Mouse (Mus musculus): ENCODE results near the gene Hnrnph2. TPM values are rescaled to one million over a fixed set of nuclear protein-coding genes. Genes with fewer than 3 reads are reported as not detected.
A peak's percentile ranks its signal among the peaks of the same experiment; 100 is the strongest.

The Hnrnph2 gene
- total and polyA plus RNA-seq, 3 experiments: 21.1 to 195 (median 73.1) TPM

DNA sequence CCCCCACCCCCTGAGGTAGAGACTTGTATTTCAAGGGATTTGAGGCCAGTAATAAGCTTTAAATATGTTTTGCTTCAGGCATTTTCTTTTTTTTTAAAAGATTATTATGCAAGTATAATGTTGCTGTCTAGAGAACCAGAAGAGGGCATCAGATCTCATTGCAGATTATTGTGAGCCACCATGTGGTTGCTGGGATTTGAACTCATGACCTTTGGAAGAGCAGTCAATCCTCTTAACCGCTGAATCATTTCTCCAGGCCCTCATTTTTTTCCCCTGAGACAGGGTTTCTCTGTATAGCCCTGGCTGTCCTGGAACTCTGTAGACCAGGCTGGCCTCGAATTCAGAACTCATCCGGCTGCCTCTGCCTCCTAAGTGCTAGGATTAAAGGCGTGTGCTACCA, 12.7 kb upstream of the Hnrnph2 start:
- Histone ChIP-seq H3K4me3 (ENCODE audit: low read depth, low read length) (peak overlapping the region; percentile 16; the same call in 1 of the 2 replicates), H3K4me1 (ENCODE audit: insufficient read depth, low read depth, low read length) (peaks cover 24% of the 10 kb centered on the region), H3K36me3 (replicated peaks) (peaks cover 32% of the 10 kb centered on the region), H3K27me3 (ENCODE audit: insufficient read depth, low read length) (no peaks in the 10 kb centered on the region), H3K9me3 (replicated peaks) (no peaks in the 10 kb centered on the region)
- no peak for DNase-seq (ENCODE audit: low spot score)
- TF ChIP-seq POLR2AphosphoS5 (IDR thresholded peaks at IDR 0.05; ENCODE audit: insufficient replicate concordance, low read depth, low read length) (no peak), GATA1 (IDR thresholded peaks at IDR 0.05; ENCODE audit: borderline replicate concordance, low read length) (no peak), GATA2 (IDR thresholded peaks at IDR 0.05; ENCODE audit: borderline replicate concordance, low read depth, low read length) (no peak), TAL1 (conservative IDR thresholded peaks at IDR 0.05; ENCODE audit: low read depth, low read length) (no peak), CTCF (IDR thresholded peaks at IDR 0.05; ENCODE audit: low read depth, low read length) (no peak)
- ATAC-seq (ENCODE audit: extremely low read depth, insufficient number of reproducible peaks, low FRiP score, poor library complexity, severe bottlenecking): no peak

DNA sequence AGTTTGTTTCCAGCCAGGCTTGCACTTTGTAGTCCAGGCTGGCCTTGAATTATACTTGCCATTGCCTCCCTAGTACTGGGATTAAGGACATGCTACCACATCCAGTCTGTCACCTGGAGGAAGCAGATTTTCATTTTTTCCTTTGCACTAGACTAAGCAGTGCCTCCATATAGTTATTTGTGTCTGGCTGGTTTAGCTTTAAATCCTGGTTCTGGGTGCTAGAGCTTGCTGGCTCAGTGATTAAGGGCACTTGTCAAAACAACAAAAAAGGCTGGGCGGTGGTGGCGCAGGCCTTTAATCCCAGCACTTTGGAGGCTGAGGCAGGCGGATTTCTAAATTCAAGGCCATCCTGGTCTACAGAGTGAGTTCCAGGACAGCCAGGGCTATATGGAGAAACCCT, 12.0 kb upstream of the Hnrnph2 start:
- DNase-seq (ENCODE audit: low spot score): no peak
- Histone ChIP-seq H3K4me1 (ENCODE audit: insufficient read depth, low read depth, low read length) (peaks cover 17% of the 10 kb centered on the region), H3K36me3 (replicated peaks) (peaks cover 35% of the 10 kb centered on the region), H3K9me3 (replicated peaks) (no peaks in the 10 kb centered on the region), H3K4me3 (ENCODE audit: low read depth, low read length) (no peak overlapping the region), H3K27me3 (ENCODE audit: insufficient read depth, low read length) (no peaks in the 10 kb centered on the region)
- ATAC-seq (ENCODE audit: extremely low read depth, insufficient number of reproducible peaks, low FRiP score, poor library complexity, severe bottlenecking): no peak
- TF ChIP-seq GATA1 (IDR thresholded peaks at IDR 0.05; ENCODE audit: borderline replicate concordance, low read length): no peak
- TF ChIP-seq GATA2 (IDR thresholded peaks at IDR 0.05; ENCODE audit: borderline replicate concordance, low read depth, low read length): no peak

DNA sequence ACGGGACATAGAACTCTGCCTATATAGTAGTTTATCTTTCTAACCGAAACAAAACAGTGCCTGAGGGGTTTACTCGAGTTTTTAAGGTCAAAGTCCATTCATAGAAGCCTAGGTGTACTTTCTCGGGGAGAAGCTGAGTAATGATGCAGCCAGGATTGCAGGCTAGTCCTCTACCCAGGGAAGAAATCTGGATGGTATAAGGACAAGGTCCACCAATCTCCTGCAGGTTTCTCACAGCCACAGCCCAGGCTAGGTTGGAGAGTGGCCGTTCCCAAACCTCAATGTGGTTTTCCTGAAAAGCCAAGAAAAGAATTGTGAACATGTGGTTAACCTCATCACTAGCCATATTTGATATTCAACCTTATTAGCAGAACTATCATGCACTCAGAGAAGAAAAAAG, 11.1 kb upstream of the Hnrnph2 start:
- no peak for TF ChIP-seq GATA1 (IDR thresholded peaks at IDR 0.05; ENCODE audit: borderline replicate concordance, low read length)
- no peak for TF ChIP-seq CTCF (IDR thresholded peaks at IDR 0.05; ENCODE audit: low read depth, low read length)
- TF ChIP-seq TAL1 (conservative IDR thresholded peaks at IDR 0.05; ENCODE audit: low read depth, low read length): no peak
- TF ChIP-seq POLR2AphosphoS5 (IDR thresholded peaks at IDR 0.05; ENCODE audit: insufficient replicate concordance, low read depth, low read length): no peak; the same call in 1 of the 2 replicates
- TF ChIP-seq GATA2 (IDR thresholded peaks at IDR 0.05; ENCODE audit: borderline replicate concordance, low read depth, low read length): no peak
- peaks cover 9% of the 10 kb centered on the region; the same call in 1 of the 2 replicates for H3K4me1 ChIP-seq (ENCODE audit: insufficient read depth, low read depth, low read length)
- DNase-seq (ENCODE audit: low spot score): no peak
- H3K27me3 ChIP-seq (ENCODE audit: insufficient read depth, low read length): no peaks in the 10 kb centered on the region
- no peak overlapping the region for H3K4me3 ChIP-seq (ENCODE audit: low read depth, low read length)
- ATAC-seq (ENCODE audit: extremely low read depth, insufficient number of reproducible peaks, low FRiP score, poor library complexity, severe bottlenecking): no peak
- H3K9me3 ChIP-seq (replicated peaks): no peaks in the 10 kb centered on the region
- peaks cover 35% of the 10 kb centered on the region for H3K36me3 ChIP-seq (replicated peaks)

DNA sequence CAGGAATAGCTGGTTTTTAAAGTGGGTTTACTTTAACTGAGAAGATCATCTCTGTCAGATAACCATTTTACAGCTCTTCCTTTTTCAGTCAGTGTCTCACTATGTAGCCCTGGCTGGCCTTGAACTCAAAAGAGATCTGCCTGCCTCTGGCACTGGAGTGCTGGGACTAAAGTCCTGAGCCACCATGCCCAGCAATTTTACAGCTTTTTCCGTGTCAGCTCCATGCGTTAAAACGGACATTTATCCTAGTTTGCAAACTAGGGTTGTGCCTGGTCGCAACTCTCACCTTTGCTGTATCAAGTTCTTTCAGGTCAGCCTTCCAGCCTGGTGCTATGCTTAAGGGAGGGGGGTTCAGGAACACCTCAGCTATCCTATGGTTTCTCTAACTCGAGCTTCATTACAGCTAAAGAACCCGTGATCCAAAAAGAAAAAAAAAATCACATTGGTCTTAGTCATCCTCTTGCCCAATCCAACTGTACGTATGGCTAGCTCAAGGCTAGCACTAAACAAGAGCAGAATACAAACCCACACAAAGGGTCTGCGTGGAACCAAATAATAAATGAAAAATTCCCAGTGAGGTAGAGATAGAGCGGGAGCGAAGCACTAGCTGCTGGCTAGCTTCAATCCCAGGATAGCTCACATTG, 935 bp upstream of the Hnrnph2 start:
- TF ChIP-seq TAL1 (conservative IDR thresholded peaks at IDR 0.05; ENCODE audit: low read depth, low read length) (no peak), POLR2AphosphoS5 (IDR thresholded peaks at IDR 0.05; ENCODE audit: insufficient replicate concordance, low read depth, low read length) (no peak), GATA2 (IDR thresholded peaks at IDR 0.05; ENCODE audit: borderline replicate concordance, low read depth, low read length) (no peak), GATA1 (IDR thresholded peaks at IDR 0.05; ENCODE audit: borderline replicate concordance, low read length) (no peak), CTCF (IDR thresholded peaks at IDR 0.05; ENCODE audit: low read depth, low read length) (no peak)
- no peak for ATAC-seq (ENCODE audit: extremely low read depth, insufficient number of reproducible peaks, low FRiP score, poor library complexity, severe bottlenecking)
- Histone ChIP-seq H3K27me3 (ENCODE audit: insufficient read depth, low read length) (no peaks in the 10 kb centered on the region), H3K9me3 (replicated peaks) (no peaks in the 10 kb centered on the region), H3K36me3 (replicated peaks) (peaks cover 17% of the 10 kb centered on the region), H3K4me1 (ENCODE audit: insufficient read depth, low read depth, low read length) (peaks cover 10% of the 10 kb centered on the region), H3K4me3 (ENCODE audit: low read depth, low read length) (peak overlapping the region; percentile 70)
- DNase-seq (ENCODE audit: low spot score): no peak

DNA sequence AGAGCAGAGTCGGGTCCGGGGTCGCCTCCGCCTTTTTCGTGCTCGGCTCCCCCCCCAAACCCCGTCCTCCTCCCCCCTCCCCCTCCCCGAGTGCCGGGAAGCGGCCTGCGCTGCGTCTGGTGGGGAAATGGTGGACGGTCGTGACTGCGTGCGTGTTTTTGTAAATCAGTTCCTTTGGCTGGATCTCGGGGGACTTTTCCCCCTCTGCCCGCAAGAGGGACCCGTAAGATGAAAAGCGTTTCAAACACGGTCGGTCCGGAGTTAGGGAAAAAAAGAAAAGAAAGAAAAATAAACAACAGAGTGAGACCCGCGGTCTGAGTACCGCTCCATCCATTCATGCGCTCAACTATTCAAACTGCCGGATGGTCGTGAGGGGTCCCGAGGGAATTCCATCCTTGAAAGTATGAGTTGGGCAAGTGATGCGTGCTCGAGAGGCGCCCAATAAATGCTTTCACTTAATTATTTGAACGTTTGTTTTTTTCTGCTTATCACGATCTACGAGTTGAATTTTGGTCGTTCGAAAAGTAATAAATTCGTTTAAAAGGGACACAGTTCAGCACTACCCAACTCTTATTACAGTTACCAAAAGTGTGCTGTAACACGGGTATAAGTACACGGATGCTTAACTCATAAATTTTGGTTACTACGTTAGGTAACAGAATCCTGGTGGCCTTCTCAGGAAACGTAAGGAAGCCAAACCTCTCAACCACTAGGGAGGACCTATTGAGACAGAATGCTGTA, 571 bp downstream of the Hnrnph2 start:
- peaks cover 11% of the 10 kb centered on the region for H3K36me3 ChIP-seq (replicated peaks)
- no peaks in the 10 kb centered on the region for H3K9me3 ChIP-seq (replicated peaks)
- no peaks in the 10 kb centered on the region for H3K27me3 ChIP-seq (ENCODE audit: insufficient read depth, low read length)
- H3K4me3 ChIP-seq (ENCODE audit: low read depth, low read length): peak overlapping the region; percentile 70
- DNase-seq (ENCODE audit: low spot score) (peak; percentile 39), ATAC-seq (ENCODE audit: extremely low read depth, insufficient number of reproducible peaks, low FRiP score, poor library complexity, severe bottlenecking) (peak; percentile 5; the same call in 1 of the 2 replicates)
- TF ChIP-seq POLR2AphosphoS5 (IDR thresholded peaks at IDR 0.05; ENCODE audit: insufficient replicate concordance, low read depth, low read length): no peak
- no peak for TF ChIP-seq GATA1 (IDR thresholded peaks at IDR 0.05; ENCODE audit: borderline replicate concordance, low read length)
- no peak for TF ChIP-seq TAL1 (conservative IDR thresholded peaks at IDR 0.05; ENCODE audit: low read depth, low read length)
- TF ChIP-seq CTCF (IDR thresholded peaks at IDR 0.05; ENCODE audit: low read depth, low read length): no peak
- no peak for TF ChIP-seq GATA2 (IDR thresholded peaks at IDR 0.05; ENCODE audit: borderline replicate concordance, low read depth, low read length)
- peaks cover 10% of the 10 kb centered on the region for H3K4me1 ChIP-seq (ENCODE audit: insufficient read depth, low read depth, low read length)

DNA sequence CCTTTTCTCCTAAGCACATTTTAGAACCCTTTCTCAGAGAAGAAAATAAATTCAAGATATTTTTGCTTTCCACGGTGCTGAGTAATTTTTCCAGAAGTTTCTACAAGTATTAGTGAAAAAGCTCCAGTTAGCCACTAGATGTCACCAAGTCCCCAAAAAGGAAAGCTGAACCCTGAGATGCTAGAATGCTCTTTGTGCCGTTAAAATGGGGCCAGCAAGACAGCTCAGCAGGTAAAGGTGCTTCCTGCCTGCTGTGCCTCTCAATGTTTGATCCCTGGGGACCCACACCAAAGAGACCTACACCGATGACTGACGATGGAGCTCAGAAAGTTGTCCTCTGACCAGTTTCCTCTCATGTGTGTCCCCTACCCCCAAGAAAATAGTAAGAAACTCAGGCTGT, 8.5 kb downstream of the Hnrnph2 start:
- no peaks in the 10 kb centered on the region for H3K27me3 ChIP-seq (ENCODE audit: insufficient read depth, low read length)
- DNase-seq (ENCODE audit: low spot score) (no peak), ATAC-seq (ENCODE audit: extremely low read depth, insufficient number of reproducible peaks, low FRiP score, poor library complexity, severe bottlenecking) (0 out of 2 replicates have a peak, but pooled peaks have one; percentile 9)
- H3K4me3 ChIP-seq (ENCODE audit: low read depth, low read length): no peak overlapping the region
- TF ChIP-seq GATA1 (IDR thresholded peaks at IDR 0.05; ENCODE audit: borderline replicate concordance, low read length): no peak
- no peak for TF ChIP-seq GATA2 (IDR thresholded peaks at IDR 0.05; ENCODE audit: borderline replicate concordance, low read depth, low read length)
- no peak for TF ChIP-seq CTCF (IDR thresholded peaks at IDR 0.05; ENCODE audit: low read depth, low read length)
- no peak for TF ChIP-seq POLR2AphosphoS5 (IDR thresholded peaks at IDR 0.05; ENCODE audit: insufficient replicate concordance, low read depth, low read length)
- no peak for TF ChIP-seq TAL1 (conservative IDR thresholded peaks at IDR 0.05; ENCODE audit: low read depth, low read length)
- peaks cover 15% of the 10 kb centered on the region for H3K4me1 ChIP-seq (ENCODE audit: insufficient read depth, low read depth, low read length)
- H3K36me3 ChIP-seq (replicated peaks): peaks cover 16% of the 10 kb centered on the region
- no peaks in the 10 kb centered on the region for H3K9me3 ChIP-seq (replicated peaks)

Data from G1E (cell line).